Mouse (Mus musculus) limb, embryonic 15.5 days (tissue): ENCODE measurements around the gene Nrp1. TPM values are rescaled to one million over a fixed set of nuclear protein-coding genes. Genes with fewer than 3 reads are reported as not detected.

ENCODE experiments used
- ATAC-seq: fragments of 200-750 bp; cut with Nextera tagmentation; 2 replicates; pipeline ENCODE4 v1.8.0; 2017; ENCODE audit warnings: low read depth, moderate TSS enrichment; ENCODE audit not compliant: insufficient number of reproducible peaks, low FRiP score, low TSS enrichment
- H3K27ac ChIP-seq: fragments of 300-500 bp; sonication (generic); 2 replicates; pipeline ENCODE4 v1.5.1; 2015; ENCODE audit warnings: moderate library complexity, mild to moderate bottlenecking, inconsistent platforms
- H3K27me3 ChIP-seq: fragments of 300-500 bp; sonication (generic); 2 replicates; pipeline ENCODE4 v1.6.1; 2015; ENCODE audit warnings: inconsistent platforms
- H3K36me3 ChIP-seq: fragments of 300-500 bp; sonication (generic); 2 replicates; pipeline ENCODE4 v1.6.1; 2015; ENCODE audit warnings: inconsistent platforms
- H3K4me1 ChIP-seq: fragments of 300-500 bp; sonication (generic); 2 replicates; pipeline ENCODE4 v1.6.1; 2015; ENCODE audit warnings: inconsistent platforms
- H3K4me2 ChIP-seq: fragments of 300-500 bp; sonication (generic); 2 replicates; pipeline ENCODE4 v1.6.1; 2015; ENCODE audit warnings: mild to moderate bottlenecking, inconsistent platforms
- H3K4me3 ChIP-seq: fragments of 300-500 bp; sonication (generic); 2 replicates; pipeline ENCODE4 v1.5.1; 2015; ENCODE audit warnings: mild to moderate bottlenecking, inconsistent platforms
- H3K9ac ChIP-seq: fragments of 300-500 bp; sonication (generic); 2 replicates; pipeline ENCODE4 v1.6.1; 2015; ENCODE audit warnings: inconsistent platforms
- H3K9me3 ChIP-seq: fragments of 300-500 bp; sonication (generic); 2 replicates; pipeline ENCODE4 v1.6.1; 2016; ENCODE audit warnings: inconsistent platforms
- WGBS: fragments of 180-500 bp; shearing (Covaris S2); methylation state at CpG from one replicate; pipeline ENCODE4 v1.1.7; 2015; 5-methylcytosine and 5-hydroxymethylcytosine counted together
- polyA plus RNA-seq: library from polyadenylated mRNA; unstranded; fragments of >200 nt; fragmentation: Nextera tagmentation; extraction: Ambion mirVana; gene quantifications from 2 replicates; pipeline ENCODE4 v1.2.1, GENCODE M21; 2015

Gene Nrp1
- polyA plus RNA-seq, 1 experiment from 2014 or later, result 93.4 TPM

DNA sequence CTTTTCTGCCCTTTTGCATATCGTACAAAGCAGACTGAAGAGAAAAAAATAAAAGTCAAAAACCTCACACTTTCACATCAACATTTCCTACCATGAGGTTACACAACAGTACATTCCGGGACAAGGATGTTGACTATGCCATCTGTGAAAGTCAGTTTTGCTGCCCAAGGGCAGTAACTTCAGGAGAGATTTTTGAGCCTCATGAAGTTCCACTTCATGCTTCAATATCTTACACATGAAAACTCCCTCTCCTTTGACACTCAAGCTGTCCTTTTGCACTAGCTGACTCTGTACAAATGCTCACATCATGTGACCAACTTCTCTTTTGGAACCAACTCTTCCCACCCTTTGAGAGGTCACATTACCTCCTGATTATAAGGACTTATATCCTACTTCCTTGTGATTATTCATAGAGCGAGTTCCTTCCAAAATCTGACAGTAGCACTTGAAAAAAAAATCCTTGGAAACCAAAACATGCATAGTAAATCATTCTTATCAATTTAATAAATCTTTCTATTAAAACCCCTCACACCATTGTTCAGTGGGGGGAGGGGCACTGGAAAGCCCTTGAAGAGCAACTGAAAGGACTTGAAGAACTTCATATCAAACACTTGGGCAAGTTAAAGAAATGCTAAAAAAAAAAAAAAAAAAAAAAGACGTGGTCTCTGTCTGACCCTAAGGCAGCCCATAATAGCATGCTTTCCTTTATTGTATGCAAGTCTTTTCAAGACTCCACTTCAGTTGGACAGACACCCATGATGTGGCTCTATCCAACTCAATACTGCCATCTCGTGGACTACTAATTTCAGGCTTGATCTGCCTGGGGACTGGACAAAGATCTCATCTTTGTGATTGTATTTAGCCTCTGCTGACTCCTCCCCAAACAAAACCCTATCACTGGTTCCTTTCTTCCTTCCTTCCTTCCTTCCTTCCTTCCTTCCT, 133.0 kb downstream of the Nrp1 start:
- Histone ChIP-seq H3K27me3 (no peaks in the 10 kb centered on the region), H3K9me3 (no peaks in the 10 kb centered on the region), H3K9ac (no peak overlapping the region), H3K27ac (no peak overlapping the region), H3K36me3 (no peaks in the 10 kb centered on the region), H3K4me2 (no peak overlapping the region), H3K4me3 (no peak overlapping the region), H3K4me1 (no peaks in the 10 kb centered on the region)
- 42% methylated on average over 5 of the region's 5 CpGs for WGBS
- ATAC-seq, result no peak

DNA sequence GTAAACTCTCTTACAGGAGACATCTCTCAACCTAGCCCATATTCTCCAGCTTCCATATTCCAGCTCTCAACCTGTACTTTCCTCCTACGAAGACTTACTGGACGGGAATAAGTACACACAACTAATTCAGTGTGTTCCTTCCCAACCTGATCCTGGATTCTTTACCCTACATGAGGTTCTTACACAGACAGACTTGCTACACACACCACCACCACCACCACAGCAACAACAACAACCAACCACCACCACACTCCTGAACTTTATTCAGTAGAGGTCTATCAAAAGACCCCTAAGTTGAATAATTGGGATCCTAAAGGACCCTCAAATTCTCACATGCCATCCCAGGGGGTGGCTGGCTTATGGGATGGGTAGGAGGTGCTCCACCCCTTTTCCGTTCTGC, 135.4 kb downstream of the Nrp1 start:
- no peaks in the 10 kb centered on the region for H3K9me3 ChIP-seq
- H3K27ac ChIP-seq, result no peak overlapping the region
- no peaks in the 10 kb centered on the region for H3K27me3 ChIP-seq
- ATAC-seq, result no peak
- H3K36me3 ChIP-seq, result no peaks in the 10 kb centered on the region
- no peak overlapping the region for H3K9ac ChIP-seq
- 95% methylated on average over 3 of the region's 3 CpGs for WGBS
- H3K4me1 ChIP-seq, result no peaks in the 10 kb centered on the region
- H3K4me3 ChIP-seq, result no peak overlapping the region
- no peak overlapping the region for H3K4me2 ChIP-seq

DNA sequence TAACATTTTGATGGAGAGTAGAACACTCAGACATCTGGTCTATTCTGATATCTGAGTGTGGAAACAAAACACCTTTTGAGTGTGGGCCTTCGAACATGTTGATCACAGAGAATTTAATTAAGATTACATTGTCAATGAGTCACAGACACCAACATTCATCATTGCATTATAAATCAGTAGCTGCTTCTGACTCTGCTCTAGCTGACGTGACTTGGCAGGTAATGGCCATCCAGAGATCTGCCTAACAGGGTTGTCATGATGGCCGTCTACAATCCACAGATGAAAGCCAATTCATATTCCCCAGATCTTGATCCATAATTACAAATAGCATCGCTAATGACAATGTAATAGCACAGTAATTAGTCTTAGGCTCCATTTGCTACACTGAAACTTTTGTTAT, 140.4 kb downstream of the Nrp1 start:
- no peak overlapping the region for H3K4me3 ChIP-seq
- no peaks in the 10 kb centered on the region for H3K27me3 ChIP-seq
- H3K4me2 ChIP-seq, result no peak overlapping the region
- peaks cover 8% of the 10 kb centered on the region; the same call in 1 of the 2 replicates for H3K36me3 ChIP-seq
- no peaks in the 10 kb centered on the region for H3K9me3 ChIP-seq
- no peak overlapping the region for H3K9ac ChIP-seq
- 88% methylated on average over 4 of the region's 4 CpGs for WGBS
- no peak for ATAC-seq
- H3K27ac ChIP-seq, result no peak overlapping the region
- no peaks in the 10 kb centered on the region for H3K4me1 ChIP-seq

DNA sequence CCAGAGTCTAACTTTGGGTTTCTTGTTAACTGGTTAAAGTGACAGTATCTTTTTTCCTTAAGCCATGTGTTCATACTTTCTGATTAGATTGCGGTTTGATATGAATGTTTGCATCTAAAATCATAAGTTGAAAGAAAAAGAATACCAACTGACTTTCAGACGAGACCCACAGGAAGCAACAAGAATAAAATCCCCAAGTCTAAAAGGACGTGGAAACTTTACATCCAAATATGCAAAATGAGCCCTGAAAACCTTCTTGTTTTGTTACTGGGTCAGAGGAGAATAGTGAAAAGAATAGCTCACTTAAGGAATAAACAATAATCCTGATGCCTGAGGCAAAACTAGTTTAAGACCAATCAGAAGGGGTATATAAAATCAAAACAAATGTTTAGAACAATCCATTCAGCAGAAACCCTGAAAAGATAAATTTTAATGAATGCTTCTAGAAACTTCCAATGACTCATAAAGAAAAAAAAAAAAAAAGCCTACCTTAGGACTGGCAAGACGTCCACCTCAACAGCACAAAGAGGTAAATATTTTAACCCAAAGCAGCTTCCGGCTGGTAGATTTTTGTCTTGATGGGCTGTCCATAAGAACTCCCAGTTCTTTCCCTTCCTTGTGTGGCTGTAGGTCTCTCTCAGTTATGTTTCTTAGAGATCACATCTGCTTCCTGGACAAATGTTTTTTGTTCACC, 145.9 kb downstream of the Nrp1 start:
- WGBS, result 55% methylated on average over 5 of the region's 5 CpGs
- Histone ChIP-seq H3K27ac (no peak overlapping the region), H3K9ac (no peak overlapping the region), H3K36me3 (peaks cover 8% of the 10 kb centered on the region; the same call in 1 of the 2 replicates), H3K4me1 (no peaks in the 10 kb centered on the region), H3K4me3 (no peak overlapping the region), H3K9me3 (no peaks in the 10 kb centered on the region), H3K27me3 (no peaks in the 10 kb centered on the region), H3K4me2 (no peak overlapping the region)
- no peak for ATAC-seq

DNA sequence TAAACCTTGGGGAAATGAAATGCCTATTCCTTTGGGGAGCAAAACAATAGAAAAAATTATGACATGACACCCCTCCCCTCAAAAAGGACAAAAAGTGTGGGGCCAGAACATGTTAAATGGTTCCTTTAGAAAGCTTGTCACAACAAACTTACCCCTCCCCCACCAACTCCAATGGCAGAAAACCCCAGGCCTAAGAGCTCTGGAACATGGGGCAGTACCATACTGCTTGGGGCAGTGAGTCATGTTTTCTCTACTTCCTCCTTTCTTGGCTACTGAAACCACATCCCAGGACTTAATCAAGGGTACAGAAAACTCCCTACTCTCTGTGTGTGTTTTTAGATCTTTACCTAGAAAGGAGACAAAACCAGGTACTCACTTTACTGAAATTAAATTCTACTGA, 147.5 kb downstream of the Nrp1 start:
- no peak overlapping the region for H3K4me3 ChIP-seq
- H3K4me1 ChIP-seq, result no peaks in the 10 kb centered on the region
- no peak overlapping the region for H3K4me2 ChIP-seq
- no peak overlapping the region for H3K9ac ChIP-seq
- no peaks in the 10 kb centered on the region for H3K9me3 ChIP-seq
- no peaks in the 10 kb centered on the region for H3K27me3 ChIP-seq
- no peak overlapping the region for H3K27ac ChIP-seq
- H3K36me3 ChIP-seq, result 0 out of 2 replicates have a peak, but pooled peaks cover 4% of the 10 kb centered on the region
- no peak for ATAC-seq

DNA sequence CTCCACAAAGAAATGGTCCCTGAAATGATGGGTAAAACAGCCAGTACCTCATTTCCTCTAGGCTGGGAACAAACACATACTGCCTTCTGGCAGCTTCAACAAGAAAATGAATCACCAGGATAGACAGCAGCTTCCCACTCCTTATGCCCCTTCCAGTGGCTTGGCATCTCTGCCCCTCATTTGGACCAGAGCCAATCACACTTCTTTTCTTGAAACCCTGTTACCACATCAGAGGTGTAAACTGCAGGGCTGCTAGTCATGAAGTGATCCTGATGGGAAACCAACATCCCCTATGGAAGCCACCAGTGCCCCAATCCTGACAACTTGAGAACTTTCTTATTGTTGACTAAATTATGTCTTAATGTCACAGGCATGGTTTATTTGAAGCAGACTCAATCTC, 150.3 kb downstream of the Nrp1 start:
- H3K27ac ChIP-seq, result no peak overlapping the region
- ATAC-seq, result no peak
- no peaks in the 10 kb centered on the region for H3K36me3 ChIP-seq
- no peak overlapping the region for H3K4me2 ChIP-seq
- no peak overlapping the region for H3K9ac ChIP-seq
- no peaks in the 10 kb centered on the region for H3K4me1 ChIP-seq
- H3K9me3 ChIP-seq, result no peaks in the 10 kb centered on the region
- H3K4me3 ChIP-seq, result no peak overlapping the region
- H3K27me3 ChIP-seq, result no peaks in the 10 kb centered on the region

DNA sequence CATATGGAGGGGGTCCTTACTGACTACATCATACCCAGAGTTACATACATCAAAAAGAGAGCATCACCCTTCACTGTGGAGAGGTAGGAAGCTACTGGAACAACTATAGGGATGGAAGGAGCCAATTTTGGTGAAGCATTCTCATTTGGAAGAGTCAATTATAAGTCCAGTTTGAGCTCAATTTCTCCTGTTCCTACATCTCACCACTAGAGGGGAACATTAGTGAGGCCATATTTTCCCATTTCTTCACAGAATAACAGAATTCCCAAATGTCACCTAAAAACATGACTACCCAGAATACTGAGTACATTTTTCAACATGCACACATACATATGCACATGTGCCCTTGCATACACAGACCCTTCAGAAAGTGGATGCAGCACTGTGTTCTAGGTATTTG, 152.6 kb downstream of the Nrp1 start:
- no peak overlapping the region for H3K27ac ChIP-seq
- H3K4me2 ChIP-seq, result no peak overlapping the region
- no peak for ATAC-seq
- no peak overlapping the region for H3K9ac ChIP-seq
- H3K27me3 ChIP-seq, result no peaks in the 10 kb centered on the region
- no peaks in the 10 kb centered on the region for H3K9me3 ChIP-seq
- no peaks in the 10 kb centered on the region for H3K36me3 ChIP-seq
- H3K4me1 ChIP-seq, result no peaks in the 10 kb centered on the region
- no peak overlapping the region for H3K4me3 ChIP-seq

DNA sequence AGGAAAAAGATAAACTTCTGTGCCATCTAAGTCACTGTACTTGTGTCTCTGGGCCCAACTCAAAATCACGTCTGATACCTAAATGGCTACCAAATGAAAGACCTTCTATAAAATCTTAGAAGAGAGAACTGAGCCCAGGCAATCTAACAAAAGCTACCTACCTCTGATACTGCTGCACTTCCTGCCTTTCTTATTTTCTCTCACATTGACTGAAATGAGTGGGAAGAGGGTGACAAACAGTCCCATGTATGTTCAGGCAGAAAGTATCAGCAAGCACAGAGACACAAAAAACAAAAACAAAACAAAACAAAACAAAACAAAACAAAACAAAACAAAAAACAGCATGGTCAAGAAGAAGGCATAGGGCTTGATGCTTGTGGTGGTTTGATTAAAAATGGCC, 153.3 kb downstream of the Nrp1 start:
- ATAC-seq, result no peak
- no peak overlapping the region for H3K4me3 ChIP-seq
- WGBS, result 88% methylated on average over 1 of the region's 1 CpGs

DNA sequence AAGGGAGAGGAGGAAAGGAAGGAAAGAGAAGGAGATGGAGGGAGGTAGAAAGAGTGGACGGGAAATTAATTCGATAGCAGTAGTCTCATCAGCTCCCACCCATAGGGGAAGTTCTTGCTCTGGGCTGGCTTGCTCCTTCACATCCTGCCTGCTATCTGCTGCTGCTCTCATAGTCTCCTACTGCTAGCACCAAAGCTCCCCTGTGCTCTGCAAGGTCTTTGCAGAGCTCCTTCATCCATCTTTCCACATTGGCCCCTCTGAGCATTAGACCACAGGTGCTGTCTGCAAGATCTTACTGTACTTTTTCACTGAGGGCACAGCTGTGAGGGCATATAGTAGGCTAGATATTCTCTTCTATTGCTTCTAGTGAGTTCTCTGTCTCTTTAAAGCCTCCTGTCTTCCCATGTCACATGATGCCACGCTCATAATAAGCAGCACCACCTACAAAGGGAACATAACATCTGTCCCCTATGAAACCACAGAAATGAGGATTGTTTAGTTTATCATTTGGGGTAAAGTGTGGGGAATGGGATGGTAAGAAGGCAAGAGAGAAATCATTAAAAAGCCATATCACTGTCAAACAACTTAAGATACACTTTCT, 158.5 kb downstream of the Nrp1 start:
- Histone ChIP-seq H3K9me3 (no peaks in the 10 kb centered on the region), H3K36me3 (no peaks in the 10 kb centered on the region), H3K4me3 (no peak overlapping the region), H3K27me3 (no peaks in the 10 kb centered on the region), H3K4me1 (no peaks in the 10 kb centered on the region), H3K4me2 (no peak overlapping the region), H3K9ac (no peak overlapping the region), H3K27ac (no peak overlapping the region)
- ATAC-seq, result no peak
- WGBS, result 87% methylated on average over 3 of the region's 3 CpGs

More for the DNA sequence above, 153.3 kb downstream of the Nrp1 start:
- Histone ChIP-seq H3K36me3 (no peaks in the 10 kb centered on the region), H3K4me1 (no peaks in the 10 kb centered on the region), H3K27me3 (no peaks in the 10 kb centered on the region), H3K4me2 (no peak overlapping the region), H3K27ac (no peak overlapping the region), H3K9ac (no peak overlapping the region), H3K9me3 (no peaks in the 10 kb centered on the region)

DNA sequence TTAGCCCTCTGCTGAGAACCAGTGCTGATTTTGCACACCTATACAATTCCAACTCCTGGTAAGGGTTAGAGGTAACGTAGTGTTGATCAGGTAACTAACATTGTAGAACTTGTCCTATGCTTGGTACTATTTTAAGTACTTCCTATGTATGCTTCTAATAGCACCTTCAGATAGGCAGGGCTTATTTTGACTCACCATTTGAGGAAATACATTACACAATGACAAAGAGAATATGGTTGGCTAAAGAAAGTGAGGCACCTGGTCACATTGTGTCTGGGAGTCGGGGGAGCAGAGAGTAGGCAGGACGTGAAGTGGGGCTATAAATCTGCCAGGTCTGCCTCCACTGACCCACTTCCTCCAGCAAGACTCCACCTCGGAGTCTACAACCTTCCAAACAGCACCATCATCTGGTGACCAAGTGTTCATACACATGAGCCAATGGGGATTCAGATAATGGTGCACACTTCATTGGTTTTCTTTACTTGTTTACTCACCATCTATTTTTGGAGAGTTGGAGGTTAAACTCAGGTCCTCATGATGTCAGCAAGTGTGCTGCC, 159.2 kb downstream of the Nrp1 start:
- H3K9me3 ChIP-seq, result no peaks in the 10 kb centered on the region
- no peaks in the 10 kb centered on the region for H3K27me3 ChIP-seq
- no peaks in the 10 kb centered on the region for H3K36me3 ChIP-seq
- H3K4me1 ChIP-seq, result no peaks in the 10 kb centered on the region
- WGBS, result 41% methylated on average over 4 of the region's 4 CpGs
- H3K4me2 ChIP-seq, result no peak overlapping the region
- ATAC-seq, result no peak
- H3K4me3 ChIP-seq, result no peak overlapping the region
- H3K27ac ChIP-seq, result no peak overlapping the region
- H3K9ac ChIP-seq, result no peak overlapping the region

DNA sequence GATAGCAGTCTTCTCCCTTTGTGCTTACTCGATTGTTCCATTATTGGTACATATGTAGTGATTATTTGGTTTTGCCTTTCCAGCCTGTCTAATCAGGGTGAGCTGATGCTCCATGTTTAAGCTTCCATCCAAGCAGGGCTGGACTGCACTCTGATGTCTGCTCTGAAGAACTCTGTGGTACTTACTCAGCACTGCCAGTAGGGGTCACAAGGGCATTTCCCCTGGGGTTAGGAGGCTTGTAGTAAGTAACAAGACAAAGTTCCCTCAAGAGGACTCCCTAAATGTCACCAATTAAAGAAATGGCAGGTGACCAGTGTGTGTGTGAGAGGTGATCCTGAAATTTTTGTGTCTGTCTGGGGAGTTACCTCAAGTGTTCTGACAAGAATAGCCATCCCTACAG, 161.0 kb downstream of the Nrp1 start:
- Histone ChIP-seq H3K4me3 (no peak overlapping the region), H3K4me1 (no peaks in the 10 kb centered on the region), H3K27ac (no peak overlapping the region), H3K36me3 (no peaks in the 10 kb centered on the region), H3K9me3 (no peaks in the 10 kb centered on the region), H3K9ac (no peak overlapping the region), H3K27me3 (no peaks in the 10 kb centered on the region), H3K4me2 (no peak overlapping the region)
- 83% methylated on average over 1 of the region's 1 CpGs for WGBS
- no peak for ATAC-seq

DNA sequence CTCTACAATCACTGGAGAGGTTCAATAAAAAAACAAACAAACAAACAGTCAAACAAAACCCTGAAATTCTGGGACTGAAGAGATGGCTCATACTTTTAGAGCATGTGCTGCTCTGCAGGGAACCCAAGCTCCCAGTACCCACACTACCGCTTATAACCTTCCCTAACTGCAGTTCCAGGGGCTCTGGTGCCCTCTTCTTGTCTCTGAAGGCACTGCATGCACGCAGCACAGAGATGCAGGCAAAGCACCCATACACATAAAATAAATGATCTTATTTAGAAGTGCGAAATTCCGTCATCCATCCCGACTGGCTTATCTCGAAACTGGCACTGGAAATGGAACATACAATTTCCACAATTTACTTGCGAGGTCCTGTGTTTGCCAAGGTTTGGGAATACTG, 165.4 kb downstream of the Nrp1 start:
- no peak for ATAC-seq
- Histone ChIP-seq H3K9ac (no peak overlapping the region), H3K4me1 (no peaks in the 10 kb centered on the region), H3K9me3 (no peaks in the 10 kb centered on the region), H3K27ac (no peak overlapping the region), H3K36me3 (no peaks in the 10 kb centered on the region), H3K4me3 (no peak overlapping the region), H3K27me3 (no peaks in the 10 kb centered on the region), H3K4me2 (no peak overlapping the region)
- 59% methylated on average over 7 of the region's 7 CpGs for WGBS
